Mouse (Mus musculus) right cerebral cortex, postnatal 4 days (tissue): ENCODE measurements around the gene Mpl.

Experiments
- DNase-seq: peaks from one replicate; pipeline ENCODE4 v3.0.0-alpha.2; 2022

The Mpl gene

GRCm38 (mm10) chr4:118457345-118457975 is at the start of gene Mpl:
TSS of gene Mpl (minus strand) at chr4:118457513.
- DNase-seq = no peak

DNA sequence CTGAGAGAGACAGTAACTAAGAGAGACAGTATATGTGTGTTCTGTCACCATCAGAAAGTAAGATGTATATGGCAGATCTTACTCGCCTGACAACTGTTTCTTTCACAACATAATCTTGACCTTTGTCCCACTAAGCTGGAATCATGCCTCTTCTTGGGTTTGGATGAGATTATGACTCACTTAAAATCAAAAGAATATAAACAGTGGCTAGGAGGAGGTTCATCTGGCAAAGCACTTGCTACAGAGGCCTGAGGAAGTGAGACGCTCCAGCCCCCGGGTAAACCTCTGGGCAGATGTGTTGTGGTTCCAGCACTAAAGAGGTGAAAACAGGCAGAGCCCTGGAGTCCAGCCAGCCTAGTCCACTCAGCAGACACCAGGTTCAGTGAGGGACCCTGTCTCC is 48.2 kb upstream of the Mpl start:
- DNase-seq = no peak

DNA sequence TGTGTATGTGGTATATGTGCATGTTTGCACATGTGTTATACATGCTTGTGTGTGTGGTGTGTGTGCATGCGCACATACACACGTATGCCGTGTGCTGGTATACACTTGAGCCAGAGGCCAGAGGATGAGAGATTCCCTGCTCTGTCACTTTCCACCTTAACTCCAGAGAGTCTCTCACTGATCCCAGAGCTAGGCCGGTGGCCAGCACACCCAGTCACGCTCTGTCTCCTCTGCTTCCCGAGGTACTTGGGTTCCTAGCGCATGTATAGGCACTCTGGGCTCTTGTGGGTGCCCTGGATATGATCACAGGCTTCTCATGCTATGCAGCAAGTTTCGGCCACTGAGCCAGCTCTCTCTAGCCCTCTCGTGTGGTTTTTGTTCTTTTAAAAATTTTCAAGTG is 43.5 kb upstream of the Mpl start:
- DNase-seq = no peak

DNA sequence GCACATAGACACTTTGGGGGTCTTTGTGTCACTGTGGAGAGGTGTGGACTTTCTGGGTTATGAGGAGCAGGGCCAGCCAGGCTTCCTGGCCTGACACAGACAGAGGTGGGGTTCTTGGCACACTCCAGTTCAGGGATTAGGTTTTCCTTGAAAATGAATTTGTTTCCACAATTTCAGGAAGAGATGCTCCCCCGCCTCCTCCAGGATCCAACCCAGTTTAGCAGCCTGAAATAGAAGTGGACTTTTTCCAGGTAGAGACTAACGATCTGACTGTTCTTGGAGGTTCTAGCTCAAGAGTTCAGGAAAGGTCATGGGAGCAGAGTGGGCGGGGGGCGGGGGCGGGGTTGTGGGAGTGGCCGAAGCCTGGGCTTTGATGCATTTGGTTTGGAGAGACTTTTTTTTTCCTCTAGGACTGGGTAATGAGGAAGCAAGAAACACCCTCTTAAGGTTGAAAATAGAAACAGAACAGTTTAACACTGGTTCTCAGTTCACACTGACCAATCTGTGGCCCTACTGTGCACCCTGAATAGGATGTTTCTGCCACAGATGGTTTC is 42.9 kb upstream of the Mpl start:
- no peak for DNase-seq

DNA sequence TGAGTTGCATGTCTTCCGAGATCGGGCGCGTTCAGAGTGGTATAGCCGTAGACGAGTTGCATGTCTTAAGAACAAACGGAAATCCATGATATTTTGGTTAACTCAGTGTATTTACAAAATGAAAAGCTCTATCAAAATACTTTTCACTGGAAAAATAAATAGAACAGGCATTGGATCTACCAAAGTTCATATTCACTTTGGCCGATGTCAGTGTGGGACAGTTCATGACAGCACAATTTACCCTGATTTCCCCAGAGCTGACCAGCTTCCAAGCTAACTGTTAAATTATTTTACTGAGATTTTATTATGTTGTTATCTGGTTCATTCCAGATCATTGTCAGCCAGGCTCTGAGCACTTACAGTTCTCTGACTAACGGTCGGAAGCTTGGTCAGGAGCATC is 33.1 kb upstream of the Mpl start:
- no peak for DNase-seq

- DNase-seq = no peak
Measured at GRCm38 (mm10) chr4:118489717-118490132, 32.4 kb upstream of the Mpl start, which contains the start of gene Tie1. TSS of gene Tie1 (minus strand) at chr4:118490061.

DNA sequence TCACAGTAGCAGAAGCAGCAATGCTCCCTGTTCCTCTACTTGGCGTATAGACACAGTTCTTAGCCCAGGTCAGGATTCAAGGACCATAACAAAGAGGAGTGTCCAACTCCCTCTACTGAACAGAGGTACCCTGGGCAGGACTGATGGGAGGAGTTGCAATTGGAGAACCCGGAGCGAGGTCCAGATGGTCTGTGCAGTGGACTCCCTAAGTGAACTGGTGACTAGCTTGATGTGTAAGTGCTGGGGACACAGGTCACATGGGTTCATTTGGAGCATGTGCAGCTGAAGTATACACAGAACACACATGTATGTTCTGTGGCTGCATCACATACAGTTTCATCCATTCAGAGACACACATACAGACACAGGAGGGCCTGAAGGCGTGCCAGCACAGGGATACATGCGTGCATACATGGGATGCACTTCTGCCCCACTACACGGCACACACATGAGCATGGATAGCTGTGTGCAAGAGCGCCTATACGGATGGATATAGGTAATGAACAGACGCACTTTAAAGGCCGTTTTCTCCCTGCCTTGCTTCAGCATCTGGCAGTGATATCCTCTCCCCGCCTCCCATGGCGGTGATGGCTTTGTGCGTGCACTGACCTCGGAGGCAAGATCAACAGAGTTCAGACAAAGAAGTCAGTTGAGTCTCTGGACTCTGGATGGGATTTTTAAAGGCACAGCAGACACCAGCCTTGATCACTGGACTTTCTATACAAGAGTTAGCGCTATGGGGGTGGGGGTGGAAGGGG is 19.6 kb upstream of the Mpl start:
- DNase-seq = no peak

DNA sequence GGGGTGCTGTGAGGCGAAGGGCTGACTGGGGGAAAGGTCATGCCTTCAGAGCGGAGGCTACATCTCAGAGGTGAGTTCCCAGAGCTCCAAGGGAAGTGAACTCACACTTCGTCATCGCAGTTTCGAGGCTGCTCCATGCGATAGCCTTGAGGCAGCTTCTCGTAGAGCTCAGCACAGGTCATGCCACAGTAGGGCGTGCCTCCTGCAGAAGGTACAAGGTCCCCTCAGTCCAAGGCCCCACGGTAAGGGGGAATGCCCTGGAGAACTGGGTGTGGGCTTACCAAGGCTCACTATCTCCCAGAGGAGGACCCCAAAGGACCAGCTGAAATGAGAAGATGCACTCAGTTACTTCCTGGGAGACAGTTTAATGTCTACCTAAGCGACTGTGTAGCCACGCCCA is 15.4 kb upstream of the Mpl start:
- no peak for DNase-seq

DNA sequence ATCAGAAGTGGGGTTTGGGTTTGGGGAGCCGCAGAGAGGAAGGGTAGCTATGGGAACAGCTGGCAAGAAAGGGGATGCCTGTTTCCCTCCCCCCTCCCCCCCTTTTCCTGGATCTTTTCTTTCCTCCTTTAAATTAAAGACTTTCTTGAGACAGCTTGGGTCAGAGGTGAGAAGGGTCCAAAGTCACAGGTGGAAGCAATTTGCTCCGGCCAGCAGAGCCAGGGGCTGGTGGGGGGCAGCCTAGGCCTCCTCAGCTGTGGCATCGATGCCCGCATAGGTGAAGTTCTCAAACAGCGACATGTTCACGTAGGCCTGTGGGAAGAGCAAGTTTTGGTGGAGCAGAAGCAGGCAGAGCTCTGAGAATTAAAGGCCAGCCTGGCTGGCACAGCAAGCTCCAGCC is 14.0 kb upstream of the Mpl start:
- DNase-seq = no peak

DNA sequence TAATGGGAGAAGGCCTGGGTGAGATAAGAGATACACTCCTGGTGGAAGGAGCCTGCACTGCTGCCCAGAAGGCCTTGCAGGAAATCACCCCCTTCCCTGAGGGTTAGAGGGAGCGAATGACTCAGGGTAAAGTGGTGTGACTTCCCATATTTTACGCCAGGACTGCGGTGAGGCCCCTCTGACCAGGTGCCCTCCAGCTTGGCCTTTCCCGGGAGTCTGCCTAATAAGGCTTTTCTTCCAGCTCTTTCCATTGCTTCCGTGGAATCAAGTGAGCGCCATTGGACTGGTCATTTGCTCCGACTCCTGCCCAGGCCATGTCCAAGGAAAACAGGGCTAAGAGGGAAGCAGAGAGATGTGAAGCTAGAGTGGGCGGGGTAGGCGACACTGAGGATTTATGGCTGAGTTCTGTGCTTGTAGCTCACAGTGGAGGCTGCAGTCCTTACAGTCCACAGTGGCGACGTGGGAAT is 8.4 kb upstream of the Mpl start:
- DNase-seq = no peak

DNA sequence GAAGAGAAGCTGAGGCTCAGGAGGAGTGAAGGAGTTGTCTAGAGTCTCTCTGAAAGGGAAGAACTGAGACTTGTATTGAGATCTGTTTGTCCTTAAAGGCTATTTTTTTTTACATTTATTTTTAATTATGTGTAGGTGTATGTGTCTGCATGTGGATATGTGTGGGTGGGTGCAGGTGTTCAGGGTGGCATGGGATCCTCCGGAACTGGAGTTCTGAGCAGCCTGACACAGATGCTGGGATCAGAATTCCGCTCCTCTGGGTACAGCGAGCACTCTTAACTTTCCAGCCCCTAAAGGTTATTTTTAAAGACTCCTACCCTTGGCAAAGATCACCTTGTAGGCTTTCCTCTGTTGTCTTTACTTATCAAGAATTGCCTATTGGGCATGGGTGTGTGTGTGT is 7.6 kb upstream of the Mpl start:
- DNase-seq = no peak

- peak; percentile 24 for DNase-seq
Measured at GRCm38 (mm10) chr4:118446415-118447153, 10.7 kb downstream of the Mpl start.

GRCm38 (mm10) chr4:118445781-118446414 is 11.4 kb downstream of the Mpl start:
- peak; percentile 26 for DNase-seq

- DNase-seq = no peak
Measured at GRCm38 (mm10) chr4:118445088-118445487, 12.2 kb downstream of the Mpl start.

GRCm38 (mm10) chr4:118437829-118438253 is 19.5 kb downstream of the Mpl start:
- no peak for DNase-seq

DNA sequence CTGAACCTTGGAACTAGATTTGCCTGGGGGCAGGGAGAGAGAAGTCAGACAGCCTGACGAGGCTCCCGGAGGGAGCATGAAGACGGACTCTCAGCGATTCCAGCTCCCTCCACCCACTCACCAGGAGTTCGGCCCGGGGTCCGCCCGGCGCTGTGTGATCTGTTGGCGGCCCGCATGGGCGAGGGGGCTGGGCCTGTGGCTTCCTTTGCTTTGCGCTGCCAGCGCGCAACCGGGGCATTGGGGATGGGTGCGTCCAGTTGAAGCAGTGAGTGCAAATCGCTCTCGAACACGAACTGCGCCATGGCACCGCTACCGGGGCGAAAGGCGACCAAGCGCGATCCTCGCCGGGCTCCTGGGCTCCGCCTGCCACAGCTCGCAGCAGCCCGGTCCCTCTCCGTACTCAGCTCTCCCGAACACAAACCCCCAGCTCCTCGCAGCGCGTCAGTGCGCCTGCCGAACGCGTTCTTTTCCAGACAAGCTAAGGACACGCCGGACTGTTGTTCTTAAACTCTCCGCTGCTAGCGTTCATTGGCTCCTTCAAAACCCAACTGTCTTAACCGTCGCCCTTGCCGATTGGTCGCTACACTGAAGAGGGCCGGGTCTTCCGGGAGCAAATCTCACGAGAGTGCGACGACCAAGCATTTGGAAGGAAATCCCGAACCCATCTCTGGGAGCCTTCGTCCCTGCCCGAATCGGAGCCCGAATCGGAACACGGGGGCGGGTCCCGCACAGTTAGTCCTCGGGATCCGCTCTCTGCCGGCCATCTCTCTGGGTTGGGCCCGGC is 20.3 kb downstream of the Mpl start, which contains the start of gene Cdc20:
TSS of gene Cdc20 (minus strand) at position 533 of the 784 bp plus-strand sequence.
- DNase-seq = peak; percentile 85

DNA sequence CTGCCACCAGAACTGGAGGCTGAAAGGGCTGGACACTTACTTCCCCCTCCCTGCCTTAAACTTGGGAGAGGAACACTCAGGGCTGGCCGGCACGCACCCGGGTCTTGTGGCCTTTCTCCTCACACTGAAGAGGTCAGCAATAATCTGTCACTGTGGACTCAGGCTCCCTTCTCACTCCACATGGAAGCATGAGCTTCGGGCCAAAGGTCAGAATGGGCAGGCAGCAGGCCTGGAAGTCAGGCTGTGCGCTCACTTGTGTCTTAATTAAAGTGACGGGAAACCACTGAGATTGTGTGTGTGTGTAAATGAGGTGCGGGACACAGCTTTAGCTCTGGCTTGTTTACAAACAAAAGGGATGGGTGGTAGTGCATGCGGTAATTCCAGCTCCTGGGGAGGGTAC is 25.0 kb downstream of the Mpl start:
- DNase-seq = no peak

- no peak for DNase-seq
Measured at GRCm38 (mm10) chr4:118429215-118429895, 28.0 kb downstream of the Mpl start.

DNA sequence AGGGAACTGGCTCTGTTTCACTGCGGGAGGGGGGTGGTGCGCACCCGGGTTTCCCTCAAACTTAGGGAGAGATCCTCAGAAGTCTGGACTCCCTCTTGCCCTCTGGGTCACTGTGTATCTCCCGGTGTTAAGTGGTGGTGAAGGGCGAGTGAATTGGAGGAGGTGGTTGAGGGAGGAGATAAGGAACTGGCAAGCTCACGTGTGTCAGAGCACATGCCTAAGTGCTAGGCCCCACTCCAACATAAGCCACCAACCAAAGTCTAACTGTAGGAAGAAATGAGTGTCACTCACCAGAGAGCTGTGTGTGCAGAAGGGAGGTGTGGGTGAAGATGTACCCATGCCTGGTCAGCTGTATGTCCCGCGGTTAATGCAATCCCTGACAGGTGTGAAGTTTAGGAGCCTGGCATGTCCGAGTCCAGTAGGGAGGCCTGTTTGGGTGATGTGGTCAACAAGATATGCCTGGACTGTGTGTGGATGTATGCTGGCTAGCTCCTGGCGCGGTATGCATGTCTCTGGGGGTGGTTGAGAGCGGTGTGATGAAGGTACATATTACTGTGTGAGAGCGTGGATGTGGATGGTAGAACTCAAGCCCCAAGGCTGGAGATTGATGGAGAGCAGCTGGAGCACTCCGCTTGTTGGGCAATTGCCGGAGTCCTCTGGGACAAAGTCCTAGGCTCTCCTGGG is 28.6 kb downstream of the Mpl start:
- DNase-seq = no peak

DNA sequence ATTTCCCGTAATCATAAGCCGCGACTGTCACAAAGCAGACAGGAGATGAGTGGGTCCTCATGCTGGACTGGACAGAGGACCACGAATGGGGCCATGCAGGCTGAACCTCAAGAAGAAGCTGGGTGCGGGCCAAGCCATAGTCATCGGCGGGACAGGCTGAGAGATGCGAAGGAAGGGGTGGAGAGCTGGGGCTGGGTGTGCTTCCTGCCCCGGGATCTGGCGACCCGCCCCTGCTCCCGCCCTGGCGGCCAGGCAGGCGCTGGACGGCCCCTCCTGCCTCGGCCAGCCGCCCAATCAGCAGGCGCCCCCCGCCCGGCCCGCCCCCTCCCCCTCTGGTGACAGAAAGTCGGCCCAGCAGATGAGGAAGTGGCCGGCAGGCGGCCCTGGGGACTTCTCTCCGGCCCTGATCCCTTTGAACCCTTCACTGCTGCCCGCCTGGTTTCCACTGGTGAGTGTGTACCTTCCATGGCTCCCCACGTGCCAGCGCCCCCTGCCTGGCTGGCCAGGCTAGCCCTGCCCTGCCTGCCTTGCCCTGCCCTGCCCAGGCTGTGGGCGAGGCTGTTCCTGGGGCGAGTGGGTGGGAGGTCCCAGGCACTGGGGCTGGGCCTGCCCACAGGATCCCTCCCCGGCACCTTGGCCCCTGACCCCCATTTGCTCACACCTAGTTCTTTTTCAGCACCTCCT is 29.4 kb downstream of the Mpl start, which contains the start of gene Elovl1:
TSS of gene Elovl1 (plus strand) at position 326 of the 684 bp plus-strand sequence.
- DNase-seq = peak; percentile 73
